8 mouse cellular contexts compared by ENCODE assay signal in genomic region chr19:32711761-32712541, GRCm38 (mm10). TPM values are rescaled to one million over a fixed set of nuclear protein-coding genes. Genes with fewer than 3 reads are reported as not detected.
DNase-seq lines count a peak whose midpoint lies in the region; ATAC-seq and TF ChIP-seq lines count a peak whose summit lies in the region.

No protein-coding gene starts in this region.

- H3K36me3 ChIP-seq in E14TG2a.4 (ENCODE audit: insufficient read depth, low read length), result peaks cover 17% of the 10 kb centered on the region
- no peaks in the 10 kb centered on the region for H3K36me3 ChIP-seq in forebrain, embryonic 13.5 days (ENCODE audit: poor library complexity, severe bottlenecking)
- no peaks in the 10 kb centered on the region for H3K36me3 ChIP-seq in neural tube, embryonic 15.5 days

- peak overlapping the region; percentile 93 for H3K4me3 ChIP-seq in E14TG2a.4 (replicated peaks; ENCODE audit: low read length)
- H3K4me3 ChIP-seq in forebrain, embryonic 13.5 days, result peak overlapping the region; percentile 92
- peak overlapping the region; percentile 89 for H3K4me3 ChIP-seq in neural tube, embryonic 15.5 days (replicated peaks)

- H3K27me3 ChIP-seq in E14TG2a.4 (ENCODE audit: insufficient read depth, low read length), result no peaks in the 10 kb centered on the region
- no peaks in the 10 kb centered on the region for H3K27me3 ChIP-seq in forebrain, embryonic 13.5 days
- H3K27me3 ChIP-seq in neural tube, embryonic 15.5 days (replicated peaks), result no peaks in the 10 kb centered on the region

- peak; percentile 98 for ATAC-seq in forebrain, embryonic 13.5 days
- peak; percentile 98 for ATAC-seq in neural tube, embryonic 15.5 days (ENCODE audit: low FRiP score)

- peak overlapping the region; percentile 97 for H3K9ac ChIP-seq in forebrain, embryonic 13.5 days
- H3K9ac ChIP-seq in neural tube, embryonic 15.5 days (replicated peaks), result peak overlapping the region; percentile 97

- WGBS in forebrain, embryonic 13.5 days, result under 1% methylated on average over 51 of the region's 63 CpGs
- under 1% methylated on average over 57 of the region's 63 CpGs for WGBS in neural tube, embryonic 15.5 days

- peak overlapping the region; percentile 76 for H3K4me2 ChIP-seq in forebrain, embryonic 13.5 days
- H3K4me2 ChIP-seq in neural tube, embryonic 15.5 days, result peak overlapping the region; percentile 75

- intact Hi-C loops in heart, postnatal 10 days (cut with DNase I), result loop anchor here (5.0 kb wide), 1 partner anchor 195 kb away; no protein-coding TSS in a partner anchor

- no peaks in the 10 kb centered on the region for H3K9me3 ChIP-seq in E14TG2a.4 (ENCODE audit: low read length)
- no peaks in the 10 kb centered on the region for H3K9me3 ChIP-seq in forebrain, embryonic 13.5 days (replicated peaks)
- H3K9me3 ChIP-seq in neural tube, embryonic 15.5 days (replicated peaks), result no peaks in the 10 kb centered on the region

- peaks cover 45% of the 10 kb centered on the region for H3K4me1 ChIP-seq in E14TG2a.4 (replicated peaks; ENCODE audit: low read depth, low read length)
- H3K4me1 ChIP-seq in forebrain, embryonic 13.5 days, result peaks cover 19% of the 10 kb centered on the region
- peaks cover 26% of the 10 kb centered on the region for H3K4me1 ChIP-seq in neural tube, embryonic 15.5 days

- TF ChIP-seq CTCF in E14TG2a.4 (conservative IDR thresholded peaks at IDR 0.05; ENCODE audit: low read length), result no peak

- peak; percentile 81 for DNase-seq in c-Kit-positive CD71-positive TER-119-positive erythroid progenitor cells, embryonic 14.5 days (ENCODE audit: low spot score)
- peak; percentile 94 for DNase-seq in heart, postnatal 10 days
- DNase-seq in layer of hippocampus, adult 11-12 months (ENCODE audit: low spot score), result peak; percentile 87
- peak; percentile 88 to 90 for DNase-seq in lung, adult 18-20 months
- peak; percentile 89 for DNase-seq in testis, postnatal 14 days (ENCODE audit: low spot score)

- H3K27ac ChIP-seq in forebrain, embryonic 13.5 days, result peak overlapping the region; percentile 89
- H3K27ac ChIP-seq in neural tube, embryonic 15.5 days (replicated peaks), result peak overlapping the region; percentile 95

RNA-seq across cellular contexts. Expression of gene Atad1, which starts 27.6 kb away (rescaled TPM):
- polyA plus RNA-seq in forebrain, embryonic 13.5 days (2015; fragmentation: Nextera tagmentation; extraction: Ambion mirVana), result 102 and 112 TPM in 2 replicates
- 10 to 100 TPM; 81.6 to 82.3 TPM for total RNA-seq in heart, postnatal 10 days (2021)
- 105 and 109 TPM in 2 replicates for polyA plus RNA-seq in neural tube, embryonic 15.5 days (2015; fragmentation: Nextera tagmentation; extraction: Ambion mirVana)

RNA-seq across cellular contexts. Expression of gene Pten, which starts 45.3 kb away (rescaled TPM):
- polyA plus RNA-seq in forebrain, embryonic 13.5 days (2015; fragmentation: Nextera tagmentation; extraction: Ambion mirVana), result 10.9 and 12.3 TPM in 2 replicates
- 10 to 100 TPM; 52.7 to 60.3 TPM for total RNA-seq in heart, postnatal 10 days (2021)
- polyA plus RNA-seq in neural tube, embryonic 15.5 days (2015; fragmentation: Nextera tagmentation; extraction: Ambion mirVana), result 12.2 and 12.9 TPM in 2 replicates

Comparison
In these comparisons a context has a peak if more than half of its experiments do, and no peak if none do; other contexts are left out.
1. Peak in every context shown above with its lines: DNase-seq, ATAC-seq, H3K4me3 ChIP-seq and H3K27ac ChIP-seq.